ENCODE assay signal across 8 mouse cellular contexts in the genomic region with DNA sequence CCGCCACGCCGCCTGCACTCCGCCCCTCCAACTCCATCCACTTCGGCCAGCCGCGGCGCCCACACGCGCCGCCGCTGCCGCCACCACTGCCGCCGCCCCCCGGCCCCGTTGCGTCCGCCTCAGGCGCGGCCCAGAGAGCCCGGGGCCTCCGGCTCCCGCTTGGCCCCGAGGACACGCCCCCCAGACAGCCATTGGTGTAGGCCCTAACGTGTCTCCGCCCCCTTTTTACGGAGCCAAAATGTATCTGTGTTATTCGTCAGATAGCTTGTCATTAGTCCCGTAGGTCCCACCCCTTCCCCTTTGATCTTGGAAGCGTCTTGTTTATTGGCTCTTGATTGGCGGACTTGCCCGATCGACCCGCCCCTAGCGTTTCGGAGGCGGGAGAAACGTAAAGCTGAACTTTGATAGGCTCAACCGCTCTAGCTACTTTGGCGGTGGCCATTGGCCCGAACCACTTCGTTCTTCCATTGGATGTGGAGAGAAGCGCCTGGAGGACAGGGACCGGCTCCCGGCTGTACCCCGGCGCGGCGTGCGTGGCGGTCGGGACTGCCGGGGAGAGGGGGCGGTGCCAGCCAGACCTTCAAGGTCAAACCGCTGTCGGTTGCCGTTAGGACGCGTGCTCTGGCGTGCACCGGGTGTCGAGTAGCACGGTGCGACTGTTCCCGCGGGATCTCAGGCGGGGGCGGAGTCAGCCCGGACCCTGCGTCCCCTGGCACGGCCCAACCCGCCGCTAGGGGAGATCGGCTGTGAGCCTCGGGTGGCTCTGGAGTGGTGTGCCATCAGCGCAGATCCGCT. TPM values are rescaled to one million over a fixed set of nuclear protein-coding genes. Genes with fewer than 3 reads are reported as not detected.
A peak's percentile ranks its signal among the peaks of the same experiment; 100 is the strongest.
DNase-seq lines count a peak whose midpoint lies in the region; ATAC-seq lines count a peak whose summit lies in the region.

TSS of gene Slc25a28 (minus strand) at position 152 of the 795 bp plus-strand sequence.

- H3K27me3 ChIP-seq in hindbrain, embryonic 15.5 days: no peaks in the 10 kb centered on the region

- WGBS in hindbrain, embryonic 15.5 days: under 1% methylated on average over 64 of the region's 79 CpGs

- peak; percentile 99 for DNase-seq in T-cell, adult 2 months (ENCODE audit: low spot score)
- peak; percentile 97 to 99 for DNase-seq in cerebellum, postnatal 36 days
- peak; percentile 97 to 99 for DNase-seq in frontal cortex, postnatal 36 days (ENCODE audit: low spot score in 2 of 2)
- DNase-seq in left cerebral cortex, adult 11 months (ENCODE audit: low spot score): peak; percentile 100
- peak; percentile 99 for DNase-seq in lung, postnatal 4 days
- peak; percentile 99 for DNase-seq in retina, postnatal 7 days (ENCODE audit: low read depth, low spot score)
- DNase-seq in urinary bladder, adult 2 months (ENCODE audit: low spot score): peak; percentile 97

- H3K4me2 ChIP-seq in hindbrain, embryonic 15.5 days: peak within 1 kb of the TSS; percentile 96

- H3K9ac ChIP-seq in hindbrain, embryonic 15.5 days: peak within 1 kb of the TSS; percentile 88

- H3K4me1 ChIP-seq in hindbrain, embryonic 15.5 days (replicated peaks): peaks cover 26% of the 10 kb centered on the region

- no peaks in the 10 kb centered on the region for H3K9me3 ChIP-seq in hindbrain, embryonic 15.5 days

- H3K36me3 ChIP-seq in hindbrain, embryonic 15.5 days: no peaks in the 10 kb centered on the region

- ATAC-seq in hindbrain, embryonic 15.5 days (ENCODE audit: low FRiP score, low read depth): peak; percentile 97

- peak within 1 kb of the TSS; percentile 99 for H3K27ac ChIP-seq in hindbrain, embryonic 15.5 days (replicated peaks)

- H3K4me3 ChIP-seq in hindbrain, embryonic 15.5 days: peak within 1 kb of the TSS; percentile 83

RNA-seq across cellular contexts. Expression of gene Slc25a28, which starts in this region (rescaled TPM):
- polyA plus RNA-seq in hindbrain, embryonic 15.5 days (2015; fragmentation: Nextera tagmentation; extraction: Ambion mirVana): 16.0 and 16.4 TPM in 2 replicates
- 53.4 and 55.9 TPM in 2 replicates for polyA plus RNA-seq in urinary bladder, adult 2 months (2012; rRNA removed)

Comparison
In these comparisons a context has a peak if more than half of its experiments do, and no peak if none do; other contexts are left out.
1. Peak in every context shown above with its lines: DNase-seq, ATAC-seq, H3K4me3 ChIP-seq and H3K27ac ChIP-seq.